Mouse (Mus musculus): ENCODE data around the gene Gm4631.
"Not testable (repeated sequence)": the region's sequence is repeated elsewhere in the genome, so short reads cannot be mapped to it uniquely, and the experiment has no call there.

Gene Gm4631

GRCm38 (mm10) chr2:175338097-175338496, at the start of gene Gm4631:
Gene Gm4631 (minus strand): TSS chr2:175338197.
- not testable (repeated sequence) for DNase-seq

GRCm38 (mm10) chr2:175372136-175372535, 34.1 kb upstream of the Gm4631 start, which contains the start of gene Zfp968:
Gene Zfp968 (plus strand): TSS chr2:175372436.
- not testable (repeated sequence) for DNase-seq

GRCm38 (mm10) chr2:175274825-175275224, 63.2 kb downstream of the Gm4631 start, which contains the start of gene Gm14440:
Gene Gm14440 (plus strand): TSS chr2:175275125.
- DNase-seq = not testable (repeated sequence)

All from cerebellum, adult 18-20 months (tissue).